Mouse (Mus musculus): Measurements from ENCODE around the gene Hddc3.

- no peak for TF ChIP-seq POLR2A (IDR thresholded peaks at IDR 0.05; ENCODE audit: borderline replicate concordance, extremely low read depth, low read depth, low read length)
- TF ChIP-seq CTCF (IDR thresholded peaks at IDR 0.05; ENCODE audit: insufficient read depth, low read length): no peak
Observed at GRCm38 (mm10) chr7:80334848-80335247, 8.1 kb upstream of the Hddc3 start.
